Mouse (Mus musculus) c-Kit-positive CD71-positive TER-119-negative erythroid progenitor cells, embryonic 14.5 days (primary cell): Measurements from ENCODE around the gene Ceacam10.
A peak's percentile ranks its signal among the peaks of the same experiment; 100 is the strongest.
"Not testable (repeated sequence)": the region's sequence is repeated elsewhere in the genome, so short reads cannot be mapped to it uniquely, and the experiment has no call there.

ENCODE experiments used
- DNase-seq: peaks from one replicate; pipeline ENCODE4 v3.0.0-alpha.2; 2013; ENCODE audit warnings: low read depth

The Ceacam10 gene

DNA sequence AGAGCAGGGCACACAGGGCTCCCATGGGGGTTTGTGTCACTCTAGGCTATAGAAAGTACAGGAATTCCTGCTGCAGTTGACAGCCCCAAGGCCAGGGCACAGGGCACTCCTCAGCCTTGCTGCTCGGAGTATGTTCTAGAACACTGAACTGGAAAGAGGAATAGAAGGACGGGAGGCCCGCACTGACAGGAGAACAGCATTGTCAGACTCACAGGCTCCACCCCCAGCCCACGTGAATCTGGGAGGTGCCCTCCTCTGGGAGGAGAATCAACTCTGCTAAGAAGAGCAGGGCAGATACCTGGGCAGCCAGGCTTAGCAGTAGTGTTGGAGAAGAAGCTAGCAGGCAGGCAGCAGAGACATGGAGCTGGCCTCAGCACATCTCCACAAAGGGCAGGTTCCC lies at the start of gene Ceacam10:
Gene Ceacam10 (plus strand): TSS at position 289 of the 400 bp plus-strand sequence.
- DNase-seq = not testable (repeated sequence)

DNA sequence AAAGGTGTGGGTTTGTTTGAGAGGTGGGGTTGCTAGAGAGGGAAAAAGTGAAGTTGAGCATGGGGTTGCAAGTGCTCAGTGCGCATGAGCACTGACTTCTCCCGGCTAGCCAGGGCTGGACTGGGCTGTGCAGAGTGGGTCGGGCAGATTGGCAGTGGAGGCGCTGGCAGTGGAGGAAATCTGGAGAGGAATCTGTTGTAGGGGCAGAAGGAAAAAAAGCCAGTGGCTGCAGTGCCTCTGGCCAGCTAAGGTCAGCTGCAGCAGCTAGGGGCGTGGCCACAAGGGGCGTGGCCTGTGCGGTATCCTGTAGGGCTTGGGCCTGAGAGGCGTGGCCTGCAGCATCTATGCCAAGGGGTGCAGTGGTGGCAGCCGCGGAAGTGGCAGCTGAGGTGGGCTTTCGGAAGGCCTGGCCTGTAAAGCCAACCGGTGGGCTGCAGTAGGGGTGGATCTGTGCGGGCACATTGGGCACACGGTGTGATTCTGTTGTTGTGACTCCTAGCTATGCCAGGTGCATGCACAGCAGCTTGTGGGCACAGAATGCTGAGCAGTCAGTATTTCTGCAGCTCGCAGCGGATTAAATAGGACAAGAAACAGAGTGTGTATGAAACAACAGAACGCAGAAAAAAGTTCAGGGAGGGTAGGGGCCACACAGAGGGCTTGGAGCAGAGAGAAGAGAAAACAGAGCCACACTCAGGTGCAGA lies 40.9 kb upstream of the Ceacam10 start:
- peak; percentile 2 for DNase-seq

DNA sequence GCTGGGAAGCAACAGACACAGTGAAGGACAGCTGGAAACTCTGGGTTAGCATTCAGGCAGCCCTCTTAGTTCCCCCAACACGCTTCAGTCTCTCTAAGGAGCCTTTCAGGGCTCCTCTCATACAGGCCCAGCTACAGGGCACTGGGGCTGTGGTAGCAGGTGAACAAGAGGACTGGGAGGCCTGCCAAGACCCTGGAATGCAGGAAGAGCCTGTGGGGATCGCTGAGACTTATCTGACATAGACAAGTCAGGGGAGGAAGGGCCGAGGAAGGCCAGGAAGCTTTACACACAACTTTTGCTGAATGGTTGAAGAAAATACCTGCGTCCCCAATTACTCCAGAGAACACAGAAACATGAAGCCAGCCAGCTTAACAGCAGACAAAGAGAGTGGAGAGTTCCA lies 26.3 kb upstream of the Ceacam10 start:
- no peak for DNase-seq

DNA sequence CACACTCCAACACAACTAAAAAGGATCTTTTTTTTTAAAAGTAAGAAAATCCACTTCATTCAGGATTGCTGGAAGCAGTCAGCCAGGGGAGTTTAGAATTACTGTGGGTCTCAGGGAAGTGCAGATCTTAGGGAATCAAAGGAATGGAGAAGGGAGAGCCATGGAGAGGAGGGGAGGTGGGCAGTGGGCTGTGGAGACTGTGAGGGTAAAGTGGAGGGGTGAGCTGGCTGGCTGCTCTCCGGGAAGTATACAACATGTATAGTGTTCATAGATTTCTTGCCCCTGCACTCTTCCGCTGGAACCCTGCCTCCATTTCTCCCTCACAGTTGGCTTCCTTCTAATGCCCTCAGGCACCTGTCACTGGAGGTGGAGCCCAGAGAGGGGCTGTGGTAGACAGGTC lies 25.4 kb upstream of the Ceacam10 start:
- DNase-seq = no peak

DNA sequence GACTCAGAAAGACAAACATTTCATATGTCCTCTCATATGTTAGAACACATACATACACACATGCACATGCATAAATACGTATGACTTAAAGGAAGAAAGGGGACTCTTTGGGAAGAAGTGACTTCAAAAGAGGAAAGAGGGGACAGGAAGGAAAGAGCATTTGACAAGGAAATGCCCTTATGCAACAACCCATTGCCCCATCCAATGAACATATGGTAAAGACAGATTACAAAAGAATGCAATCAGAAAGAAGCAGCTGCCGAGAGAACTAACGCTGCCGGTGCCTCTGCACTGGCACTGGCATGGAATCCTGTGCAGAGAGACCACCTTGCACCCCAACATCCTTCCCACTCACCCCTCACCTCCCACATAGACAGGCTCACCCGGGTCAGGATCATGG lies 23.5 kb upstream of the Ceacam10 start:
- DNase-seq = no peak

DNA sequence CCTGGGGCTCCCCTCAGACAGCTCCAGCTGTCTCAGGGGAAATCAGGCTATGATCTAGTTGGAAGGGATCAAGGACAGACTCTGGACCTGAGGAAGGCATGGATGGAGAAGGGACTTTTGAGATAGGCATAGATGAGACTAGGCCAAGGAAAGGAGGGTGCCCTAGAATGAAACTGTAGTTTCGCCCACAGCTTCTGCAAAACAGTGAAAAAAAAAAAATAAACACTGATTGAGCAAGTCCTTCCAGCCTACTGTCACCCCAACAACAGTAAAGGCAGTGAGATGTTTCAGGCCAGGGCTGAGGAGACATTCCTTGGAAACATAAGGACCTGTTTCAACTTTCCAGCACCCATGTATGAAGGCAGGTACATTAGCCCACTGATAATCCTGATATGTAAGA lies 18.5 kb upstream of the Ceacam10 start:
- no peak for DNase-seq

DNA sequence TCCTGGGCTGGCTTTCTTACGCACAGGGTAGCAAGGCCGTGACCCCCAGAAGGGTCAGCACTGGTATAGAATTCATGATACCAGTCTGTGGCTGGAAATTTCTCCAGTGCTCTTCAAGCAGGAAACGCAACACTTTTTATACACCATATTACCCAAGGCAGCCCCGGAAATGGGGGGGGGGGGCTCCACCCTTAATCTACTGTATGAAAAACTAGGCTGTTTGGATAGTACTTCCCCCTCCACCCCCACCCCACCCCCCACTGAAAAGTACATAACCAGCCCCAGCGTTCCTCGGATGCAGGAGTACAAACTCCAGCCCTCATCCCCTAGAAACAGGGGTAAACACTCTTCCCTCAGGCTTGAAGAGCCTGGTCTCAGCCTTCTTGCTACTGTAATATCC lies 16.8 kb upstream of the Ceacam10 start, which contains the start of gene Cd177:
Gene Cd177 (minus strand): TSS at position 101 of the 400 bp plus-strand sequence.
- no peak for DNase-seq

DNA sequence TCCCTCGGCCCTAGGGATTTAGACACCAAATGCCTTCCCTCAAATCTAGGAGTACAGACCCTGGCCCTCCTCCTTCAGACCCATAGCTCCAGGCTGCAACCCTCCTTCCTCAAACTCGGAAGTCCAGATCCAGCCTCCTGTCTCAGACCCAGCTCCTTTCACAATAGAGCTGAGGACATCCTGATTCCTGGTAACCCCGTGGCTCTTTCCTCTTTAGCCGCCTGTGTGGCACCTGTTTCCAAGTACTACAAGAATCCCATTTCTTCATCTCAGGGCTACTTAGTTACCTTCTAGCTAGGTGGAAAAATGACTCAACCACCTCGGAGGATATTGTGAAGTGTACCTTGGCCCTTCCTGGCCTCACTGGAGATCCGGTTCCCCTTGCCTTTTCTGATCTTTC lies 15.8 kb upstream of the Ceacam10 start:
- no peak for DNase-seq

DNA sequence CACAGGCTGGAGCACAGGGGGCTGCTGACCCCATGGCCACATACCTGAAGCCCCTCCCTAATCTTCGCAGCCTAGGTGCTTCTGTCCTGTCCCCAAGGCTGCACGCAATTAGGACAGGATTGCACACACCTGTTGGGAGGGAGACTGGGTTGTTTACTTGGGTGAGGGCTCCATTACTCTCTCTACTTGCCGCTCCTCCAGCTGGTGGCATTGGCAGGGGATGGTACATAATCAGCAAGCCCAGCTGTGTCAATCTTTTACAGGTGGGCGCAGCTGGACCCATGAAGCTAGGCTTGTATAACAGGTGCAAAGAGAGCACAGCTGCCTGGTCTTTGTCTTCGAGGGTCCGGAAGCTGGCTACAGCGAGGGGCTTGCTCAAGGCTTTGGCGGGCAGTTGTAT lies 14.4 kb upstream of the Ceacam10 start:
- no peak for DNase-seq

DNA sequence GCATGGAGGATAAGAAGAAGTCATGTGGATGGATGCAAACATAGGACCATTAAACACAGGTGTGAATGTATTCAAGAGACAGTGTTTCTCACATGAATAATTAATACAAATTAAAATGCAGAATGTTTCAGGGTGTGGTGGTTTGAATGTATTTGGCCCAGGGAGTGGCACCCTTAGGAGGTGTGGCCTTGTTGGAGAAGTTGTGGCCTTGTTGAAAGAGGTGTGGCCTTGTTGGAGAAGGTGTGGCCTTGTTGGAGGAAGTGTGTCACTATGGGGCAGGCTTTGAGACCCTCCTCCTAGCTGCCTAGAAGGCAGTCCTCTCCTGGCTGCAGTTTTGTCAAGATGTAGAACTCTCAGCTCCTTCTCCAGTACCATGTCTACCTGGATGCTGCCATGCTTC lies 5.6 kb upstream of the Ceacam10 start:
- no peak for DNase-seq

DNA sequence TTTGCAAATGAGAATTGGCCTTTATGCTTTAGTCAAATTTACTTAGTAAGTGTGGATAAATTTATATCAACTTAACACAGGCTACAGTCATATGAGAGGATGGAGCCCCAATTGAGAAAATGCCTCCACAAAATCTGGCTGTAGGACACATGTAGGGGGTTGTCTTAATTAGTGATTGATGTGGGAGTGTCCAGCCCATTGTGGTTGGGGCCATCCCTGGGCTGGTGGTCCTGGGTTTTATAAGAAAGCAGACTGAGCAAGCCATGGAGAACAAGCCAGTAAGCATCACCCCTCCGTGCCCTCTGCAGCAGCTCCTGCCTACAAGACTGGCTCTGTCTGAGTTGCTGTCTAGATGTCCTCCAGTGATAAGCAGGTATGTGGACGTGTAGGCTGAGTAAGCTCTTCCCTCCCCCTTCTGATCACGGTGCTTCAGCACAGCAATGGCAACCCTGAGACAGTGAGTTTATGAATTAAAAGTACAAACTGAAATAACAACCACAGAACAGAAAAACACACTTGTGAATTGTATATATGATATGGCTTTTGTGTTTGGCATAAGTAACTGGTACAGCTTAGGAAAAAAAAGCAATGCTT lies 3.0 kb upstream of the Ceacam10 start:
- DNase-seq = no peak

DNA sequence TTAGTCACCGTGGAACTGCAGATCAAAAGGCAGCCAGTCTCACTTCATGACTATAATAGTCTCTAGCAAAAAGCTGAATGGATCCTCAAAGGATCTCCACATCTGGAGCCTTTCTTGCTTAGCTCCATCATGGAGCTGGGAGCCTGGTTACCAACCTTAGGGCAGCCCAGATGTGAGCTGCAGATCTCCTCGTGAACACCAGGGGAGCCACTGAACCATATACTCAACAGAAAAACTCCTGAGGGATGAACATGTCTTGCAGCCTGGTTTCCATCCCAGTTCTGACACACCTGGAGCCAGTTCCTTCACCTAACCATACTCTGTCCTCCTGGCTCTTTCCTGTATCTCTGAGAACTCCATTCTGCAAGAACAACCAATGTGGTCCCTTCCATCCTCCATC lies 861 bp upstream of the Ceacam10 start:
- DNase-seq = no peak

DNA sequence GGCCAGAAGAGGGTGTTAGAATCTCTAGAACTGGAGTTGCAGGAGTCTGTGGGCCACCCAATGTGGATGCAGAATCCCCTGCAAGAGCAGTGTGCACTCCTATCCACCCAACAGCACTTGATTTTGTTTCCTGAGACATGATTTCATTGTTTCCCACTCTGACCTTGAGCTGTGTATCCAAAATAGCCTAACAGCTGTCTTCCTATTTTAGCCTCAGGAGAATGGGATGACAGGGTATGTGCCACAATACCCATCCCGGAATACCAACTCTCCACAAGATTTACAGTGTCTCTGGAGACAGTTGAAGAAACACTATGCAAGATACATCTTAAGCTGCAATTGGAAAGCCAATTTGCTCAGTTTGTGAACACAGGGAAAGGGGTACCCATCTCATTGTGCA lies 20.9 kb downstream of the Ceacam10 start:
- no peak for DNase-seq

DNA sequence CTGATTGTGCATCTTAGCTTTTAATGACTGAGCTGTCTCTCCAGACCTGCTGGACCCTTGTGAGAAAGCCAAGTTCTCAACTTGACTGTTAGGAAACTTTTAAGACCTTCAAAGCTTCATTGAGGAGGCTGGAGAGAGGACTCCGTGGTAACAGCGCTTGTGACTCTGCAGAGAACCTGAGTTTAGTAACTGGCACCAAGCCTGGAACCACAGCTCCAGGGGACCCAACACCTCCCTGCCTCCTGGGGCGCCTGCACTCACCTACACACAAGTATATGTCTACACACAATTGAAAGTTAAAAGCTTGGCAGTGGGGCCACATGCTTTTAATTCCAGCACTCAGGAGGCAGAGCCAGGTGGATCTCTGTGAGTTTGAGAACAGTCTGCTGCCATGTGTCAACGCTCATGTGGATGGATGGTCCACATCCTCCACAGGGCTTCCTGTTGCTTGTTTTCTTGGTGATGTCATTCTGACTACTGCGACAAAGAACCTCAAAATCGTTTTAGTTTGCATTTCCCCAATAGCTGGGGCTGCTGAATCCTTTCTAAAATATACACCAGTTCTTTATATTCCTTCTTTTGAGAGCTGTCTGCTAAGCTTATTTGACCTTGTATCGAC lies 25.3 kb downstream of the Ceacam10 start:
- no peak for DNase-seq

DNA sequence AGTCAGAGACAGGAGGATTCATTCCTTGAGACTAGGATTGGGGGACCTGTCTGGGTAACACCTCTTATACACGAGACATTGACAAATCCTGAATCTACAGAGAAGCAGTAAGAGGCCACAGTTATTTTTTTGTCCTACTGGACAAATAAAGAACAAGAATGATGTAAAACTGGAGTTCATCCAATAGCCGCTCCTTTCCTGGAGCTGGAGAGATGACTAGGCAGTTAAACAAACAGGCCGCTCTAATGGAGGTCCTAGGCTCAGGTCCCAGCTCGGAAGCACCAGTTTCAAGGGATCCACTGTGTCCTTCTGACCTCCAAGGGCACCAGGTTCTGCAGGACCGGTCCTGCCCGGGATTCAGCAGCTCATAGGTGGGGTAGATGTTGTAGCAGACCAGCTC lies 27.8 kb downstream of the Ceacam10 start:
- DNase-seq = no peak

DNA sequence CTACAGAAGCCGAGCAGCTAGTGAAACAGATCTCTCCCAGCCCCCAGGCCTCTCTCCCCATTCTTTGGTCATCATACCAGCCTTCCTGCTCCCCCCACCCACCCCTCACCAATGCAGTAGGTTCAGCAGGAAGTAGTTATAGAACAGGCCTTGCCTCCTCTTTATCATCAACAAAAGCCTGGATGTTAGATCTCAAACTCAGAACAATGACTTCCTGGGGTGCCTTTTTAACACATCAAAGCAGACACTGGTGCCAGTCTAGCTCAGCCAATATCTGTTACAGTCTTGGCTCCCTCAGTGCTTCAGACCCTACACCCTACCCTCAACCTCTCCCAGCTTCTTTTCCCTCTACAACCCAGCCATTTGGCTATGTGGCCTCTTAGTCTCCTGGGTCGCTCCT lies 32.0 kb downstream of the Ceacam10 start:
- no peak for DNase-seq

DNA sequence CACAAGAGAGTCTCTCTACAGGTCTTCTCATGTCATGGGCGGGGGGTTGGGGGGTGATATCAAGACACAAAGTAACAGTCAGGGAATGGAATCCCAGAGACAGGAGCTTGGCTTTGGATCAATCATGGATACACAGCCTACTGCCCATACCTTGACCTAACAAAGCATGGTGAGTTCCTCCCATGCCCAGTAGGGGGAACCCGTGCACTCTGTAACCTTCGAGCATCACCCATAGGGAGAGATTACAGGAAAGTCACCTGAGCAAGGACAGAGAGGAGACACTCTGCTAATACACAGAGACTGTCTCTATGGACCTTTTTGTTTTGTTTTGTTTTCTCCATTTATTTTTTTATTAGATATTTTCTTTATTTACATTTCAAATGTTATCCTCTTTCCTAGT lies 40.5 kb downstream of the Ceacam10 start:
- DNase-seq = peak; percentile 61

DNA sequence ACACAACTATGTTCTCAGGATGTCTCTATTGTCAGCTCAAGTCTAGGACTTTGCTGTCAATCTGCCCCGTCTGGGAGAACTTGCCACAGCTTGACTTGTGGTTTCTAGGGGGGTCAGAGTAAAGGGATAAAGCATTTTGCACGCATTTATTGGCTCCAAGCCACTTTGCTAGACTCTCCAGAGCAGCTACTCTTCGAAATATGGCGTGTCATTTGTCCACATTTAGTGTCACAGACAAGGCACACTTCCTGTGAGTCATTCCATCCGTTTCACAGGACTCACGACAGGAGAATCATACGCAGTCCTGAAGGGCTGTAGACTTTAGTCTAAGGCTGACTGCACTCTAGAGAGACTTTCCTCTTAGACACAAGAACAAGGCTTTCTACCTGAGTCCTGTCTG lies 47.4 kb downstream of the Ceacam10 start:
- DNase-seq = no peak

DNA sequence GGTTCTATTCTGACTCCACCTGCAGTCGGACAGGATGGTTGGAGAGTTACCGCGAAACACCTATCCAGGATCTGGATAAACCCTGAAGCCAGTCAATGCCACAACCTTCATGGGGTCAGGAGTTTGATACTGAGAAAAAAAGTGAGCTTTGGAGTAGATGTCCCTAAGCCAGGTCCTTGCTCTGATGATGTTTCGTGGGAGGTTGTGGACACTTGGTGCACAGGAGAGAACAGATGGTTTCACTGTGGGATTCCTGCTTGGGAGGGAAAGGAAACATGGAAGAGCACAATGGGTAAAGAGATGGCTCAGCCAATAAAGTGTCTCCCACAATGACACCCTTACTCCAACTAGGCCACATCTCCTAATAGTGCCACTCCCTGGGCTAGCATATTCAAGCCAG lies 50.2 kb downstream of the Ceacam10 start:
- DNase-seq = no peak
